Comparison of ENCODE assay signal across 13 mouse cellular contexts in the genomic region with DNA sequence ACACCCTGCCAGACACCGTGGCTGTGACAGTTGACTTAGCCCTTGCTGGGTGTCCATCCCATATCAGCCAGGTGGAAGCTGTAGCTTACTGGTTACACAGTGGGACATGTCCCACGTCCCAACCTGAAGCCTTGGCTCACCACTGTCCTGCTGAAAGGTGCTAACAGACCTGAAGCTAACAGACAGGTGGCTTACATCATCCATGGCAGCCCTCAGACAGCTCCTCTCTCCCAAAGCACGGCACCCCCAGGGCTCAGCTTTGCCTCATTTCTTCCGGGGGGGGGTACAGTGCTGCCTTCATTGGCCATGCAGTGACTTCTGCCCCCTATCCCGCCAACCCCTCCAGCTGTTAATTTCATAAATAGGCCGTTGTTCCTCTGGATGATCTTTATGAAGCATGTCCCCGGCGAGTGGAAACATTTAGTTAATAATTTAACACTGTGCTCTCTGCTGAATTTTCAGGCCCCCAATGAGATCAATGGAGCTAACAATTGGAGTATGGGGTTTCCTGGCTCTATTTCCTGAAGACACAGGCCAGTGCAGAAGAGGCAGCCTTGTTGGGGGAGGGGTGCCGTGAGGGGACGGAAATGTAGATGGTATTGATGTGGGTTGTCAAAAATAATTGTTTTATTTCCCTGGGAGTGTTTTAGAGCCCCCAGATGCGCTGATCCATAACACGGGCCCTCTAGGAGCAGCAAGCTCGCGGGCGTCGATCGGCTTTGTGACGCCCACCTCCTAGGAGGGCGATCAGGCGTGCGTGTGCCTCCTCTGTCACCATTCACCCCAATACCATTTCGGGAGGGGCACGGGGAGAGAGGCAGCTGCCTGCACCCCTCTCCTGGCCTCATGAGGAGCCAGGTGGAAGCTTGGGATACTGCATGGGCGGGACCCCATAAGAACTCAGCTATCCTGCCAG.
DNase-seq lines count a peak whose midpoint lies in the region; ATAC-seq and TF ChIP-seq lines count a peak whose summit lies in the region.
"Had no signal": no experiment of that assay in that cellular context is flagged by ENCODE, and none has a peak within 500 bp of the region (broad histone marks: within the 10 kb centered on the region; RNA-seq: fewer than 3 reads in every experiment).

No protein-coding gene starts in this region.

- no peaks in the 10 kb centered on the region for H3K9me3 ChIP-seq in forebrain, embryonic 12.5 days
- H3K9me3 ChIP-seq in forebrain, embryonic 15.5 days, result no peaks in the 10 kb centered on the region
- no peaks in the 10 kb centered on the region for H3K9me3 ChIP-seq in kidney, postnatal 0 days (replicated peaks; ENCODE audit: low read length)
- H3K9me3 ChIP-seq in neural tube, embryonic 13.5 days, result no peaks in the 10 kb centered on the region

- no peak overlapping the region for H3K27ac ChIP-seq in forebrain, embryonic 12.5 days
- no peak overlapping the region for H3K27ac ChIP-seq in forebrain, embryonic 15.5 days (replicated peaks)
- H3K27ac ChIP-seq in kidney, postnatal 0 days, result peak overlapping the region; percentile 56; the same call in 1 of the 2 replicates
- no peak overlapping the region for H3K27ac ChIP-seq in kidney, adult 2 months (ENCODE audit: insufficient read depth, low read depth, low read length)
- H3K27ac ChIP-seq in neural tube, embryonic 13.5 days (replicated peaks), result no peak overlapping the region; the same call in 1 of the 2 replicates

- H3K9ac ChIP-seq in forebrain, embryonic 12.5 days, result no peak overlapping the region
- no peak overlapping the region for H3K9ac ChIP-seq in forebrain, embryonic 15.5 days (replicated peaks)
- no peak overlapping the region for H3K9ac ChIP-seq in kidney, postnatal 0 days (ENCODE audit: low read depth, low read length)
- 0 out of 2 replicates have a peak overlapping the region, but pooled peaks have one; percentile 12 for H3K9ac ChIP-seq in neural tube, embryonic 13.5 days

- no peaks in the 10 kb centered on the region for H3K27me3 ChIP-seq in forebrain, embryonic 12.5 days
- H3K27me3 ChIP-seq in forebrain, embryonic 15.5 days, result no peaks in the 10 kb centered on the region
- no peaks in the 10 kb centered on the region for H3K27me3 ChIP-seq in kidney, postnatal 0 days (ENCODE audit: insufficient read depth, low read length)
- H3K27me3 ChIP-seq in kidney, adult 2 months (replicated peaks; ENCODE audit: control insufficient read depth, insufficient read depth, low read length), result no peaks in the 10 kb centered on the region
- H3K27me3 ChIP-seq in neural tube, embryonic 13.5 days, result peaks cover 24% of the 10 kb centered on the region

- H3K4me1 ChIP-seq in forebrain, embryonic 12.5 days, result peaks cover 31% of the 10 kb centered on the region
- peaks cover 35% of the 10 kb centered on the region for H3K4me1 ChIP-seq in forebrain, embryonic 15.5 days
- H3K4me1 ChIP-seq in kidney, postnatal 0 days (replicated peaks; ENCODE audit: insufficient read depth, low read length), result peaks cover 18% of the 10 kb centered on the region
- no peaks in the 10 kb centered on the region for H3K4me1 ChIP-seq in kidney, adult 2 months (ENCODE audit: control insufficient read depth, insufficient read depth, low read length)
- H3K4me1 ChIP-seq in neural tube, embryonic 13.5 days (replicated peaks), result peaks cover 42% of the 10 kb centered on the region

- DNase-seq in kidney, postnatal 0 days (ENCODE audit: low spot score), result no peak
- no peak for DNase-seq in kidney, adult 2 months
- DNase-seq in neural tube, embryonic 10.5 days (ENCODE audit: extremely low spot score, low spot score), result no peak
- DNase-seq in urinary bladder, postnatal 4 days (ENCODE audit: low spot score in 2 of 2), result no peak
- DNase-seq: adrenal gland, adult 8-10 months; cerebellum, adult 2 months; heart, adult 18-20 months; thymus, postnatal 25 days had no signal

- no peak overlapping the region for H3K4me3 ChIP-seq in forebrain, embryonic 12.5 days (replicated peaks)
- H3K4me3 ChIP-seq in forebrain, embryonic 15.5 days, result no peak overlapping the region
- H3K4me3 ChIP-seq in kidney, postnatal 0 days (replicated peaks; ENCODE audit: low read depth, low read length), result no peak overlapping the region
- no peak overlapping the region for H3K4me3 ChIP-seq in kidney, adult 2 months (ENCODE audit: insufficient read depth, low read depth, low read length)
- no peak overlapping the region for H3K4me3 ChIP-seq in neural tube, embryonic 13.5 days

- 0 out of 2 replicates have a peak, but pooled peaks have one; percentile 17 for ATAC-seq in forebrain, embryonic 12.5 days (ENCODE audit: low FRiP score)
- ATAC-seq in forebrain, embryonic 15.5 days (replicated peaks), result no peak
- peak; percentile 53 for ATAC-seq in kidney, postnatal 0 days (replicated peaks; ENCODE audit: low FRiP score, low read depth)
- ATAC-seq in neural tube, embryonic 13.5 days (ENCODE audit: low read depth), result peak; percentile 23; the same call in 1 of the 2 replicates
- ATAC-seq in erythroblast, adult 5-6 weeks (replicated peaks; ENCODE audit: low FRiP score, poor library complexity, severe bottlenecking), result no peak
- ATAC-seq: forebrain, embryonic 16.5 days had no signal

- TF ChIP-seq POLR2A in kidney, adult 2 months (IDR thresholded peaks at IDR 0.05; ENCODE audit: low read depth, low read length), result no peak

- TF ChIP-seq CTCF in kidney, postnatal 0 days (IDR thresholded peaks at IDR 0.05; ENCODE audit: low read depth), result no peak
- no peak for TF ChIP-seq CTCF in kidney, adult 2 months (conservative IDR thresholded peaks at IDR 0.05; ENCODE audit: insufficient read depth, insufficient read length, low read depth, low read length)

- no peaks in the 10 kb centered on the region for H3K36me3 ChIP-seq in forebrain, embryonic 12.5 days (replicated peaks)
- H3K36me3 ChIP-seq in forebrain, embryonic 15.5 days, result no peaks in the 10 kb centered on the region
- H3K36me3 ChIP-seq in kidney, postnatal 0 days (ENCODE audit: insufficient read depth, low read length), result no peaks in the 10 kb centered on the region
- no peaks in the 10 kb centered on the region for H3K36me3 ChIP-seq in kidney, adult 2 months (ENCODE audit: control insufficient read depth, insufficient read depth, low read length)
- H3K36me3 ChIP-seq in neural tube, embryonic 13.5 days, result no peaks in the 10 kb centered on the region

- no peak overlapping the region for H3K4me2 ChIP-seq in forebrain, embryonic 12.5 days
- H3K4me2 ChIP-seq in forebrain, embryonic 15.5 days (replicated peaks), result no peak overlapping the region
- H3K4me2 ChIP-seq in kidney, postnatal 0 days (ENCODE audit: low read length), result no peak overlapping the region
- H3K4me2 ChIP-seq in neural tube, embryonic 13.5 days, result no peak overlapping the region

- WGBS in forebrain, embryonic 12.5 days, result 89% methylated on average over 24 of the region's 24 CpGs
- 86% methylated on average over 24 of the region's 24 CpGs for WGBS in forebrain, embryonic 15.5 days
- WGBS in kidney, postnatal 0 days, result 38% methylated on average over 24 of the region's 24 CpGs
- WGBS in kidney, adult 2 months, result 37% methylated on average over 24 of the region's 24 CpGs
- 60% methylated on average over 24 of the region's 24 CpGs for WGBS in neural tube, embryonic 13.5 days

Comparison
In these comparisons a context has a peak if more than half of its experiments do, and no peak if none do; other contexts are left out.
1. ATAC-seq: peak in forebrain, embryonic 12.5 days (single experiment), kidney, postnatal 0 days (single experiment) and neural tube, embryonic 13.5 days (single experiment); none in forebrain, embryonic 15.5 days (single experiment) and erythroblast, adult 5-6 weeks (single experiment).